In the genomic region with DNA sequence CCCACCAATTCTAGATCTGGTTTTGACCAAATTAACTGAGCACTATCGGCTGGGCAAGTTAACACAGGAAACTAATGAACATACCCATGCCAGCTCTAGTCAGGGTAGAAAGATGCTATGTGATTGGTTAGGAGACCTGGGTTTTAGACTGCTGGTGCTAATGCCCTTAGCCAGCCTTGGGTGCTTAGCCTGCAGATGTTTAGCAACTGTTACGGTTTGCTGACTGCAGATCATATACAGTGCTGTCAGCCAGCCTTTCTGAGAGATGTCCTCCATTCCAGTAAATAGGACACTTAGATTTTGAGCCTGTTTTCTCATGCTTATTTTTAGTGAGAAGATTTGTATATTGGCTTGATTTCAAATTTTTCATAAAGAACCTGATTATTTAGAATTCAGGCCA, we compare ENCODE assay signal across 14 mouse cellular contexts.
"Had no signal": no experiment of that assay in that cellular context is flagged by ENCODE, and none has a peak within 500 bp of the region (broad histone marks: within the 10 kb centered on the region; RNA-seq: fewer than 3 reads in every experiment).

No protein-coding gene starts in this region.

- DNase-seq: kidney, postnatal 25 days; left cerebral cortex, postnatal 4 days; lung, adult 18-20 months; lung, postnatal 4 days; retina, postnatal 1 day; right cerebral cortex, postnatal 4 days; spleen, adult 18-20 months; thymus, adult 18-20 months; thymus, postnatal 25 days had no signal

- H3K9me3 ChIP-seq: limb, embryonic 13.5 days; midbrain, embryonic 10.5 days; neural tube, embryonic 13.5 days had no signal

- H3K27me3 ChIP-seq: limb, embryonic 13.5 days; neural tube, embryonic 13.5 days had no signal

- H3K27ac ChIP-seq: limb, embryonic 13.5 days; liver, embryonic 14.5 days; midbrain, embryonic 10.5 days; neural tube, embryonic 13.5 days had no signal

- H3K9ac ChIP-seq: limb, embryonic 13.5 days; liver, embryonic 14.5 days; neural tube, embryonic 13.5 days had no signal

- H3K36me3 ChIP-seq: limb, embryonic 13.5 days; neural tube, embryonic 13.5 days had no signal

- H3K4me3 ChIP-seq: limb, embryonic 13.5 days; midbrain, embryonic 10.5 days; neural tube, embryonic 13.5 days had no signal

- ATAC-seq: lung, postnatal 0 days had no signal

- H3K4me1 ChIP-seq: limb, embryonic 13.5 days had no signal

- H3K4me2 ChIP-seq: limb, embryonic 13.5 days; neural tube, embryonic 13.5 days had no signal
